Mouse (Mus musculus): Measurements from ENCODE around the gene Rps21.
"Not testable (repeated sequence)": the region's sequence is repeated elsewhere in the genome, so short reads cannot be mapped to it uniquely, and the experiment has no call there.

The Rps21 gene

GRCm38 (mm10) chr2:180259826-180260609, 2.8 kb downstream of the Rps21 start:
- DNase-seq (ENCODE audit: low spot score): not testable (repeated sequence)

GRCm38 (mm10) chr2:180260610-180261480, 3.7 kb downstream of the Rps21 start:
- DNase-seq (ENCODE audit: low spot score): no peak

- DNase-seq (ENCODE audit: low spot score): no peak
Measured at GRCm38 (mm10) chr2:180261901-180262300, 4.7 kb downstream of the Rps21 start.

GRCm38 (mm10) chr2:180262441-180262840, 5.3 kb downstream of the Rps21 start:
- no peak for DNase-seq (ENCODE audit: low spot score)

- DNase-seq (ENCODE audit: low spot score): no peak
Measured at GRCm38 (mm10) chr2:180262891-180263290, 5.7 kb downstream of the Rps21 start.

GRCm38 (mm10) chr2:180267955-180268354, 10.8 kb downstream of the Rps21 start:
- DNase-seq (ENCODE audit: low spot score): no peak

- DNase-seq (ENCODE audit: low spot score): no peak
Measured at GRCm38 (mm10) chr2:180269329-180269728, 12.2 kb downstream of the Rps21 start.

GRCm38 (mm10) chr2:180270537-180271255, 13.5 kb downstream of the Rps21 start:
- no peak for DNase-seq (ENCODE audit: low spot score)

- no peak for DNase-seq (ENCODE audit: low spot score)
Measured at GRCm38 (mm10) chr2:180271804-180272395, 14.7 kb downstream of the Rps21 start.

GRCm38 (mm10) chr2:180272884-180273321, 15.7 kb downstream of the Rps21 start:
- no peak for DNase-seq (ENCODE audit: low spot score)

- peak; percentile 86 for DNase-seq (ENCODE audit: low spot score)
Measured at GRCm38 (mm10) chr2:180273394-180274244, 16.4 kb downstream of the Rps21 start, which contains the start of gene Cables2. Gene Cables2 (minus strand): TSS chr2:180273496.

- DNase-seq (ENCODE audit: low spot score): no peak
Measured at GRCm38 (mm10) chr2:180274523-180274922, 17.3 kb downstream of the Rps21 start.

- DNase-seq (ENCODE audit: low spot score): peak; percentile 57
Measured at GRCm38 (mm10) chr2:180275836-180276235, 18.7 kb downstream of the Rps21 start.

GRCm38 (mm10) chr2:180276385-180276784, 19.2 kb downstream of the Rps21 start:
- no peak for DNase-seq (ENCODE audit: low spot score)

- peak; percentile 30 for DNase-seq (ENCODE audit: low spot score)
Measured at GRCm38 (mm10) chr2:180276851-180277259, 19.7 kb downstream of the Rps21 start.

GRCm38 (mm10) chr2:180277773-180278320, 20.7 kb downstream of the Rps21 start:
- no peak for DNase-seq (ENCODE audit: low spot score)

- DNase-seq (ENCODE audit: low spot score): no peak
Measured at GRCm38 (mm10) chr2:180279321-180279720, 22.1 kb downstream of the Rps21 start.

- DNase-seq (ENCODE audit: low spot score): no peak
Measured at GRCm38 (mm10) chr2:180288966-180289365, 31.8 kb downstream of the Rps21 start.

GRCm38 (mm10) chr2:180289440-180290108, 32.4 kb downstream of the Rps21 start, which contains the start of gene Rbbp8nl:
Gene Rbbp8nl (minus strand): TSS chr2:180289879.
- no peak for DNase-seq (ENCODE audit: low spot score)

GRCm38 (mm10) chr2:180290503-180290902, 33.3 kb downstream of the Rps21 start:
- DNase-seq (ENCODE audit: low spot score): no peak
